Mouse (Mus musculus) c-Kit-positive CD71-positive TER-119-negative erythroid progenitor cells, embryonic 14.5 days (primary cell): ENCODE results near the gene Reep6.
A peak's percentile ranks its signal among the peaks of the same experiment; 100 is the strongest.

Experiments
- DNase-seq: peaks from one replicate; pipeline ENCODE4 v3.0.0-alpha.2; 2013; ENCODE audit warnings: low read depth

The Reep6 gene

GRCm38 (mm10) chr10:80301256-80302081 is 28.3 kb upstream of the Reep6 start:
- DNase-seq: no peak

- no peak for DNase-seq
These were observed 27.7 kb upstream of the Reep6 start for GRCm38 (mm10) chr10:80302082-80302355.

GRCm38 (mm10) chr10:80302471-80302881 is 27.3 kb upstream of the Reep6 start:
- no peak for DNase-seq

- no peak for DNase-seq
These were observed 25.3 kb upstream of the Reep6 start for GRCm38 (mm10) chr10:80304458-80304857.

- no peak for DNase-seq
These were observed 24.9 kb upstream of the Reep6 start for GRCm38 (mm10) chr10:80304862-80305261.

- no peak for DNase-seq
These were observed 18.2 kb upstream of the Reep6 start for GRCm38 (mm10) chr10:80311560-80311959.

- DNase-seq: no peak
These were observed 16.9 kb upstream of the Reep6 start for GRCm38 (mm10) chr10:80312586-80313504.

GRCm38 (mm10) chr10:80313627-80314201 is 16.0 kb upstream of the Reep6 start:
- no peak for DNase-seq

- DNase-seq: no peak
These were observed 15.2 kb upstream of the Reep6 start for GRCm38 (mm10) chr10:80314494-80315001.

- DNase-seq: no peak
These were observed 14.4 kb upstream of the Reep6 start for GRCm38 (mm10) chr10:80315315-80315714.

- DNase-seq: no peak
These were observed 13.4 kb upstream of the Reep6 start for GRCm38 (mm10) chr10:80316359-80316781.

- no peak for DNase-seq
These were observed 12.7 kb upstream of the Reep6 start for GRCm38 (mm10) chr10:80317011-80317410.

- DNase-seq: peak; percentile 93
These were observed 9.4 kb upstream of the Reep6 start, which contains the start of gene 2310011J03Rik for GRCm38 (mm10) chr10:80320340-80320760. Gene 2310011J03Rik, minus strand, starts transcription at chr10:80320537.

- DNase-seq: no peak
These were observed 8.6 kb upstream of the Reep6 start for GRCm38 (mm10) chr10:80321014-80321669.

GRCm38 (mm10) chr10:80321670-80322581 is 7.8 kb upstream of the Reep6 start:
- DNase-seq: no peak

- DNase-seq: no peak
These were observed 6.9 kb upstream of the Reep6 start for GRCm38 (mm10) chr10:80322811-80323211.

GRCm38 (mm10) chr10:80323261-80324119 is 6.3 kb upstream of the Reep6 start:
- DNase-seq: no peak

- DNase-seq: no peak
These were observed 5.4 kb upstream of the Reep6 start for GRCm38 (mm10) chr10:80324120-80325037.

GRCm38 (mm10) chr10:80325045-80325444 is 4.7 kb upstream of the Reep6 start:
- DNase-seq: no peak
